Mouse (Mus musculus) hindbrain, embryonic 16.5 days (tissue): ENCODE results near the gene Zfp668. TPM values are rescaled to one million over a fixed set of nuclear protein-coding genes. Genes with fewer than 3 reads are reported as not detected.
A peak's percentile ranks its signal among the peaks of the same experiment; 100 is the strongest.

Experiments
- ATAC-seq: fragments of 200-750 bp; cut with Nextera tagmentation; 2 replicates; pipeline ENCODE4 v1.8.0; 2017; ENCODE audit warnings: moderate TSS enrichment, moderate library complexity
- H3K27ac ChIP-seq: fragments of 300-500 bp; sonication (generic); 2 replicates; pipeline ENCODE4 v1.5.1; 2014; ENCODE audit warnings: low read depth, mild to moderate bottlenecking, control low read depth, low read length, moderate library complexity
- H3K27me3 ChIP-seq: fragments of 300-500 bp; sonication (generic); replicated peaks from 2 replicates; pipeline ENCODE4 v1.6.1; 2014; ENCODE audit warnings: low read length; ENCODE audit not compliant: control insufficient read depth, insufficient read depth
- H3K36me3 ChIP-seq: fragments of 300-500 bp; sonication (generic); 2 replicates; pipeline ENCODE4 v1.6.1; 2014; ENCODE audit warnings: mild to moderate bottlenecking, low read length, moderate library complexity, mixed read lengths; ENCODE audit not compliant: control insufficient read depth, insufficient read depth
- H3K4me1 ChIP-seq: fragments of 300-500 bp; sonication (generic); 2 replicates; pipeline ENCODE4 v1.6.1; 2014; ENCODE audit warnings: low read depth, low read length; ENCODE audit not compliant: control insufficient read depth, insufficient read depth
- H3K4me2 ChIP-seq: fragments of 300-500 bp; sonication (generic); 2 replicates; pipeline ENCODE4 v1.6.1; 2014; ENCODE audit warnings: mild to moderate bottlenecking, low read length, control low read depth, moderate library complexity
- H3K4me3 ChIP-seq: fragments of 300-500 bp; sonication (generic); 2 replicates; pipeline ENCODE4 v1.5.1; 2014; ENCODE audit warnings: mild to moderate bottlenecking, low read length, control low read depth, moderate library complexity
- H3K9ac ChIP-seq: fragments of 300-500 bp; sonication (generic); 2 replicates; pipeline ENCODE4 v1.6.1; 2014; ENCODE audit warnings: low read depth, mild to moderate bottlenecking, control low read depth, low read length, moderate library complexity
- H3K9me3 ChIP-seq: fragments of 300-500 bp; sonication (generic); 2 replicates; pipeline ENCODE4 v1.6.1; 2014; ENCODE audit warnings: mild to moderate bottlenecking, low read length, moderate library complexity; ENCODE audit not compliant: control insufficient read depth
- WGBS: fragments of 180-500 bp; shearing (Covaris S2); extraction: QIAGEN DNeasy Blood & Tissue Kit; methylation state at CpG from one replicate; pipeline ENCODE4 v1.1.7; 2014; 5-methylcytosine and 5-hydroxymethylcytosine counted together
- polyA plus RNA-seq: library from polyadenylated mRNA; unstranded; fragments of >200 nt; fragmentation: Nextera tagmentation; extraction: Ambion mirVana; gene quantifications from 2 replicates; pipeline ENCODE4 v1.2.1, GENCODE M21; 2015

Gene Zfp668
- polyA plus RNA-seq, 1 experiment from 2014 or later: 29.5 TPM

DNA sequence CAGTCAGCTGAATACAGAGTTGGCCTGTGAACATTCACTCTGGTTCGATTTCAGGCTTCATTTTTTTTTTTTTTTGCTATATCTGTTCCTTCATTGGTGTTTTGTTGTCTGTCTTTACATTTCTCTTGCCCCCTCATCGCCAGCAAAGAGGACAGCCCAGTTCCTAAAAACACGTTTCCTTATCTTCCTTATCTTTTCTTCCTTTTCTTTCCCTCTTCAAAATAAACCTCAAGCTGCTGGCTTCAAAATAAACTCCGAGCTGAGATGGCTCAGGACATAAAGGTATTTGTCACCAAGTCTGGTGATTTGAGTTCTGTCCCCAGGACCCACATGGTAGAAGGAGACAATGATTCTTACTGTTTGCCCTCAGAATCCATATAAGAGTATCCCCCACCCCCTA, 36.3 kb upstream of the Zfp668 start:
- H3K27me3 ChIP-seq: no peaks in the 10 kb centered on the region
- H3K27ac ChIP-seq: no peak overlapping the region; the same call in 1 of the 2 replicates
- no peaks in the 10 kb centered on the region for H3K9me3 ChIP-seq
- peak overlapping the region; percentile 87 for H3K9ac ChIP-seq
- peak overlapping the region; percentile 92 for H3K4me2 ChIP-seq
- peaks cover 20% of the 10 kb centered on the region for H3K36me3 ChIP-seq
- WGBS: 21% methylated on average over 4 of the region's 4 CpGs
- H3K4me1 ChIP-seq: peaks cover 8% of the 10 kb centered on the region
- ATAC-seq: no peak
- H3K4me3 ChIP-seq: peak overlapping the region; percentile 96

- Histone ChIP-seq H3K9me3 (no peaks in the 10 kb centered on the region), H3K9ac (peak within 1 kb of the TSS; percentile 87), H3K27me3 (no peaks in the 10 kb centered on the region), H3K36me3 (peaks cover 26% of the 10 kb centered on the region), H3K4me3 (peak within 1 kb of the TSS; percentile 96), H3K4me2 (peak within 1 kb of the TSS; percentile 92), H3K4me1 (peaks cover 8% of the 10 kb centered on the region), H3K27ac (peak within 1 kb of the TSS; percentile 86)
- ATAC-seq: peak; percentile 97
- WGBS: under 1% methylated on average over 39 of the region's 40 CpGs
Measured at GRCm38 (mm10) chr7:127912190-127912871, 35.7 kb upstream of the Zfp668 start, which contains the start of gene Kat8. Kat8 (plus strand) TSS chr7:127912516.

DNA sequence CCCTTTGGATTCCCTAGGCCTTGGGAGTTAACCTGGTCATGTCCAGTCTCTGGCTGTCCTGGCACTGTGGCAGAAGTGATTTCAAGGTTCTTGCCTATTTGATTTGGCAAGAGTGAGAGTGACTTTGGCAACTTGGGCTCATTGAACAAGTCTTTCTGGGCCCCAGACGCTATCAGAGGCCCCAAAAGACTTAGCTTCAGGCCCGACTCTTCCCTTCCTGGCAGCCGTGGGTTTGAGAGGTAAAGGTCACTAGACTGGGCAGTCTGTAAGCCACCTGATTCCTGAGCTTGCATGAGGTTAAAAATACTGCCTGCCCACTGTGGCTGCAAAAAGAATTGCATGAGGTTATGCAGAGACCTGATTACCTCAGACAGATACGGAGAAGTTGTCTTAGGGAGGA, 32.0 kb upstream of the Zfp668 start:
- H3K4me3 ChIP-seq: no peak overlapping the region
- ATAC-seq: no peak
- H3K27me3 ChIP-seq: no peaks in the 10 kb centered on the region
- WGBS: 93% methylated on average over 4 of the region's 4 CpGs
- no peak overlapping the region for H3K27ac ChIP-seq
- H3K4me2 ChIP-seq: no peak overlapping the region
- no peaks in the 10 kb centered on the region for H3K9me3 ChIP-seq
- H3K36me3 ChIP-seq: peaks cover 24% of the 10 kb centered on the region
- peaks cover 17% of the 10 kb centered on the region for H3K4me1 ChIP-seq
- H3K9ac ChIP-seq: no peak overlapping the region

GRCm38 (mm10) chr7:127907939-127908338, 31.3 kb upstream of the Zfp668 start:
- no peak for ATAC-seq
- Histone ChIP-seq H3K27me3 (no peaks in the 10 kb centered on the region), H3K4me3 (no peak overlapping the region), H3K9me3 (no peaks in the 10 kb centered on the region), H3K27ac (no peak overlapping the region), H3K4me1 (peaks cover 14% of the 10 kb centered on the region), H3K9ac (no peak overlapping the region), H3K4me2 (no peak overlapping the region), H3K36me3 (peaks cover 24% of the 10 kb centered on the region)
- WGBS: 94% methylated on average over 12 of the region's 12 CpGs

- peak; percentile 95 for ATAC-seq
- WGBS: 9% methylated on average over 31 of the region's 38 CpGs
- peaks cover 9% of the 10 kb centered on the region for H3K4me1 ChIP-seq
- H3K4me2 ChIP-seq: peak within 1 kb of the TSS; percentile 59
- no peaks in the 10 kb centered on the region for H3K9me3 ChIP-seq
- H3K4me3 ChIP-seq: peak within 1 kb of the TSS; percentile 69
- H3K27me3 ChIP-seq: no peaks in the 10 kb centered on the region
- peak within 1 kb of the TSS; percentile 83 for H3K9ac ChIP-seq
- peak within 1 kb of the TSS; percentile 88 for H3K27ac ChIP-seq
- H3K36me3 ChIP-seq: peaks cover 22% of the 10 kb centered on the region
Measured at GRCm38 (mm10) chr7:127903971-127904796, 27.6 kb upstream of the Zfp668 start, which contains the start of gene Bckdk. Bckdk (plus strand) TSS chr7:127904082.

DNA sequence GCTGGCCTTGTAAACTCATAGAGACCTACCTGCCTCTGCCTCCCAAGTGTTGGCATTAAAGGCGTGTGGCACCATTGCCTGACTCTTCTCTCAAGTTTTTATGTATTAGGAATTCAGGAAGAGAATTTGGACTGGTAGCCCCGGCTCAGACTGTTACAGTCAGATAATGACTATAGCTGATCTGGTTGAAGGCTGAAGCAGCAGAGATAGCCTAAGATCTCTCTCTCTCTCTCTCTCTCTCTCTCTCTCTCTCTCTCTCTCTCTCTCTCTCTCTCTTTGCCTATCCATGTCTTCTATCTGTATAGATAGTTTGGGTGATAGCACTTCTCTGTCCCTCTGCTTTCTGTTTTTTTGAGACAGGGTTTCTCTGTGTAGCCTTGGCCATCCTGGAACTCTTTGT, 25.1 kb upstream of the Zfp668 start:
- Histone ChIP-seq H3K9me3 (no peaks in the 10 kb centered on the region), H3K4me2 (no peak overlapping the region), H3K36me3 (no peaks in the 10 kb centered on the region), H3K4me1 (peaks cover 9% of the 10 kb centered on the region), H3K27me3 (no peaks in the 10 kb centered on the region), H3K27ac (no peak overlapping the region), H3K9ac (no peak overlapping the region), H3K4me3 (no peak overlapping the region)
- ATAC-seq: no peak
- WGBS: 78% methylated on average over 2 of the region's 2 CpGs

GRCm38 (mm10) chr7:127899997-127900396, 23.4 kb upstream of the Zfp668 start:
- Histone ChIP-seq H3K27me3 (no peaks in the 10 kb centered on the region), H3K4me1 (peaks cover 6% of the 10 kb centered on the region), H3K27ac (no peak overlapping the region), H3K9ac (no peak overlapping the region), H3K4me3 (no peak overlapping the region), H3K36me3 (no peaks in the 10 kb centered on the region), H3K4me2 (no peak overlapping the region), H3K9me3 (no peaks in the 10 kb centered on the region)
- ATAC-seq: no peak
- 52% methylated on average over 7 of the region's 7 CpGs for WGBS

DNA sequence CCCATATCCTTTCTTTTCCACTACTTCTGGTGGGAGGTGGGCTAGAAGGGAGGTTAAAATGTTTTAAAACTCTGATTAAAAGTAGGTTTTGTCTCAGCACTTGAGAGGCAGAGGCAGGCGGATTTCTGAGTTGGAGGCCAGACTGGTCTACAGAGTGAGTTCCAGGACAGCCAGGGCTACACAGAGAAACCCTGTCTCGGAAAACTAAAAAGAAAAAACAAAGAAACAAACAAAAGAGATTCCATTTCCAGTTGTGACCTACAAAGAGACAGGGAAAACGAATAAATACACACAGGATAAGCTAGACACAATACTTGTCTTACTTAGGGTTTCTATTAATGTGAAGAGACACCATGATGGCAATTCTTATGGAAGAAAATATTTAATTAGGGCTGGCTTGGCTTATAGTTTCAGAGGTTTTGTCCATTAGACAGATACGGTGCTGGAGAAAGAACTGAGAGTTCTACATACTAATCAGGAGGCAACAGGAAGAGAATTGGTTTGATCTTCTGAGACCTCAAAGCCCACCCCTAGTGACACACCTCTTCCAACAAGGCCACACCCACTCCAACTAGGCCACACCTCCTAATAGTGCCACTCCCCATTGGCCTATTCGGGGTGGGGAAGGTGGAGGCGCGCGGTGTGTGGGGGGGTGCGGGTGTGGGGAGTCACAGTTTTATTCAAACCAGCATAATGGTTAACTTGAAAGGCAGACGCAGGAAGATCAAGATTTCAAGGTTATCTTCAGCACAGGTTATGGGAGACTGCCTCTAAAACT, 21.7 kb upstream of the Zfp668 start:
- WGBS: 38% methylated on average over 10 of the region's 10 CpGs
- ATAC-seq: no peak

GRCm38 (mm10) chr7:127897542-127897941, 20.9 kb upstream of the Zfp668 start:
- H3K4me1 ChIP-seq: peaks cover 7% of the 10 kb centered on the region
- no peak overlapping the region for H3K9ac ChIP-seq
- H3K27me3 ChIP-seq: no peaks in the 10 kb centered on the region
- no peak overlapping the region for H3K4me2 ChIP-seq
- no peak for ATAC-seq
- H3K9me3 ChIP-seq: no peaks in the 10 kb centered on the region
- H3K36me3 ChIP-seq: no peaks in the 10 kb centered on the region
- 90% methylated on average over 7 of the region's 7 CpGs for WGBS
- no peak overlapping the region for H3K4me3 ChIP-seq
- no peak overlapping the region for H3K27ac ChIP-seq

More for the DNA sequence above, 21.7 kb upstream of the Zfp668 start:
- Histone ChIP-seq H3K27me3 (no peaks in the 10 kb centered on the region), H3K4me3 (no peak overlapping the region), H3K9me3 (no peaks in the 10 kb centered on the region), H3K27ac (no peak overlapping the region), H3K9ac (no peak overlapping the region), H3K36me3 (no peaks in the 10 kb centered on the region), H3K4me2 (no peak overlapping the region), H3K4me1 (peaks cover 7% of the 10 kb centered on the region)
